Mouse (Mus musculus) large intestine, adult 2 months (tissue): ENCODE measurements around the gene Dpep1. TPM values are rescaled to one million over a fixed set of nuclear protein-coding genes. Genes with fewer than 3 reads are reported as not detected.

Experiments
- DNase-seq: peaks from one replicate; pipeline ENCODE4 v3.0.0-alpha.2; 2012; ENCODE audit warnings: low read depth, low spot score
- WGBS: fragments of 180-500 bp; shearing (Covaris S2); methylation state at CpG from one replicate; pipeline ENCODE4 v1.1.7; 2018; 5-methylcytosine and 5-hydroxymethylcytosine counted together
- polyA plus RNA-seq: library from polyadenylated mRNA; depleted of rRNA; stranded (reverse); fragments of >200 nt; gene quantifications from 2 replicates; pipeline ENCODE4 v1.2.3, GENCODE M21; 2012; rRNA removed

Gene Dpep1
- polyA plus RNA-seq, 1 experiment, result 627 TPM

- no peak for DNase-seq
- 76% methylated on average over 11 of the region's 11 CpGs for WGBS
Observed at GRCm38 (mm10) chr8:123243053-123243452, 57.0 kb downstream of the Dpep1 start.

- DNase-seq, result no peak
- WGBS, result 92% methylated on average over 4 of the region's 4 CpGs
Observed at GRCm38 (mm10) chr8:123244382-123244781, 58.3 kb downstream of the Dpep1 start.

GRCm38 (mm10) chr8:123245543-123245942 is 59.5 kb downstream of the Dpep1 start:
- WGBS, result 93% methylated on average over 12 of the region's 12 CpGs
- DNase-seq, result no peak

GRCm38 (mm10) chr8:123247748-123248147 is 61.7 kb downstream of the Dpep1 start:
- no peak for DNase-seq
- WGBS, result 96% methylated on average over 6 of the region's 6 CpGs

- no peak for DNase-seq
- 91% methylated on average over 8 of the region's 8 CpGs for WGBS
Observed at GRCm38 (mm10) chr8:123248596-123248995, 62.6 kb downstream of the Dpep1 start.

GRCm38 (mm10) chr8:123250940-123251339 is 64.9 kb downstream of the Dpep1 start:
- 92% methylated on average over 5 of the region's 5 CpGs for WGBS
- DNase-seq, result no peak

Other genes with a start within 250 kb of the Dpep1 start
- 30.1 and 48.1 TPM in 2 replicates for gene Ankrd11, start 144.0 kb upstream of the Dpep1 start, polyA plus RNA-seq
- gene Spg7, start 123.3 kb upstream of the Dpep1 start, polyA plus RNA-seq, result 70.5 and 105 TPM in 2 replicates
- gene Rpl13, start 83.9 kb upstream of the Dpep1 start, polyA plus RNA-seq, result 1,989 and 2,281 TPM in 2 replicates
- gene Cpne7, start 68.9 kb upstream of the Dpep1 start, polyA plus RNA-seq, result 0.53 and 0.97 TPM in 2 replicates
- 0.99 and 1.2 TPM in 2 replicates for gene Sult5a1, start 27.9 kb upstream of the Dpep1 start, polyA plus RNA-seq
- gene Chmp1a, start 26.5 kb downstream of the Dpep1 start, polyA plus RNA-seq, result 138 and 168 TPM in 2 replicates
- 0.24 and 0.69 TPM in 2 replicates for gene Spata33, start 26.6 kb downstream of the Dpep1 start, polyA plus RNA-seq
- 37.4 and 38.5 TPM in 2 replicates for gene Cdk10, start 38.6 kb downstream of the Dpep1 start, polyA plus RNA-seq
- 7.8 and 9.0 TPM in 2 replicates for gene Spata2l, start 50.0 kb downstream of the Dpep1 start, polyA plus RNA-seq
- gene Zfp276, start 68.0 kb downstream of the Dpep1 start, polyA plus RNA-seq, result 22.3 and 31.6 TPM in 2 replicates
- gene Vps9d1, start 68.1 kb downstream of the Dpep1 start, polyA plus RNA-seq, result 32.9 and 47.0 TPM in 2 replicates
- 18.0 and 35.6 TPM in 2 replicates for gene Fanca, start 132.3 kb downstream of the Dpep1 start, polyA plus RNA-seq
- gene Spire2, start 146.5 kb downstream of the Dpep1 start, polyA plus RNA-seq, result 27.4 and 32.5 TPM in 2 replicates
- gene Tcf25, start 187.5 kb downstream of the Dpep1 start, polyA plus RNA-seq, result 124 and 164 TPM in 2 replicates
- not detected in 2 replicates for gene Mc1r, start 220.9 kb downstream of the Dpep1 start, polyA plus RNA-seq
- gene Tubb3, start 225.2 kb downstream of the Dpep1 start, polyA plus RNA-seq, result 9.3 and 10.6 TPM in 2 replicates
- 13.5 and 17.5 TPM in 2 replicates for gene Def8, start 237.3 kb downstream of the Dpep1 start, polyA plus RNA-seq